Mouse (Mus musculus) adrenal gland, postnatal 4 days (tissue): ENCODE measurements around the gene Slc38a5. TPM values are rescaled to one million over a fixed set of nuclear protein-coding genes. Genes with fewer than 3 reads are reported as not detected.

Experiments used
- DNase-seq, 2 experiments: peaks; one replicate each; pipeline ENCODE4 v3.0.0; 2021 to 2022; ENCODE audit warnings: low spot score in 2 of 2, mixed read lengths in 2 of 2
- long read RNA-seq, 2 experiments: library from polyadenylated mRNA; stranded (forward); transcript quantifications; one replicate each; pipeline ENCODE4 v2.0.0; 2021
- total RNA-seq, 2 experiments: library from RNA; stranded (reverse); gene quantifications; 2 replicates each; pipeline ENCODE4 v1.2.3; 2021

Gene Slc38a5
- total RNA-seq: 1 to 10 TPM; 2.1 to 7.4 TPM
- long read RNA-seq, experiment 1, partial matches to known transcripts: 1 of 2 reads
- long read RNA-seq, experiment 1, other reads (novel, unspliced or antisense): 0 of 2 reads
- long read RNA-seq, experiment 2, transcript Slc38a5-201 (16 exons, 1,868 nt): major isoform, 10 of 16 reads
- long read RNA-seq, experiment 2, partial matches to known transcripts: 4 of 16 reads
- long read RNA-seq, experiment 2, other reads (novel, unspliced or antisense): 2 of 16 reads

DNA sequence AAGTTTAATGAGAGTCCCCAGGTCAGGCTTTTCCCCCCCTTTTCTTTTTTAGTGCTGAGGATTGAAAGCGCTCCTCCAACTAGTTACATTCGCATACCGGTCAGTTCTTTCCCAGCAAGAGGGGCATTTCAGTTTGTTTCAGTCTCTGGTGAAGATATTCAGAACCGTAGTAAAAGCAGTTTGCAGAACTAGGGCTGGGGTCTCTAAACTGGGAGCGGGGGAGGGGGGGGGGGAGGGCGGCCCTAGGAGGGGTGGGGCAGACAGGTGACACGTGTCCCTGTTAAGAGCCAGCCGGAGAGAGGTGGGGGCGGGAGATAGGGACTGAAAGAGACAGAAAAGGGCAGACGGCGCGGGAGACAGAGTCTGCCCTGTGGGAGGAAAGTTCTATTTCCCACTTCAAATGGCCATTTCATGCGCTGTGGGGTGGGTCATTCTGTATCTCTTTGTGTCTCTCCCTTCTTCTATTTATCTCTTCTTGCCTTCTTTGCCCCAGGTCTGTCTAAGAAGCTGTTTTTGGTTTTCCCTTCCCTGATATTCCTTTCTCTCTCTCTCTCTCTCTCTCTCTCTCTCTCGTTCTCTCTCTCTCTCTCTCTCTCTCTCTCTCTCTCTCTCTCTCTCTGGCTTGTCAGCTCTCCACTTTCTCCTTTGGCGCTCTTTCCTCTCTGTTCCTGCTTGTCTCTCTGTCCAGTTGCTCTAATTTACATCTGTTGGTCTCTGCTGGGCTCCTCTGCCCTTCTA lies at the start of gene Slc38a5:
Gene Slc38a5, plus strand, starts transcription at position 51 of the 738 bp plus-strand sequence.
- no peak for DNase-seq

DNA sequence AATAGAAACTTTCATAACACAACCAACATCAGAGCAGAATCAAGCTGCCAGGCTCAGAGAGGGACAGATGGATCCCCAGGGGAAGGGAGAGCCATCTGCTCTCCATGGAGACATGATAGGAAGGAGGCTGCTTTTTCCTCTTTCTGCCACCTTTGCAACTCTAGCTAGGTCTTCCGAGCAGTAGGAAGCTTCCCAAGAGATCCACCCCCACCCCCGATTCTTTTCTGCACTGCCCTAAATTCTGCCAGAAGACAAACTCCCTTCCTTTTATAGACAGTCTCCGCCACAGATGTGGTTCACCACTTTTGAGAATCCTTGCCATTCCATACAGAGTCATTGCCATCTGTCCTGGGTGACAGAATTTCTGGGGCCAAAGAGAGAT lies 48.6 kb upstream of the Slc38a5 start:
- DNase-seq: no peak

DNA sequence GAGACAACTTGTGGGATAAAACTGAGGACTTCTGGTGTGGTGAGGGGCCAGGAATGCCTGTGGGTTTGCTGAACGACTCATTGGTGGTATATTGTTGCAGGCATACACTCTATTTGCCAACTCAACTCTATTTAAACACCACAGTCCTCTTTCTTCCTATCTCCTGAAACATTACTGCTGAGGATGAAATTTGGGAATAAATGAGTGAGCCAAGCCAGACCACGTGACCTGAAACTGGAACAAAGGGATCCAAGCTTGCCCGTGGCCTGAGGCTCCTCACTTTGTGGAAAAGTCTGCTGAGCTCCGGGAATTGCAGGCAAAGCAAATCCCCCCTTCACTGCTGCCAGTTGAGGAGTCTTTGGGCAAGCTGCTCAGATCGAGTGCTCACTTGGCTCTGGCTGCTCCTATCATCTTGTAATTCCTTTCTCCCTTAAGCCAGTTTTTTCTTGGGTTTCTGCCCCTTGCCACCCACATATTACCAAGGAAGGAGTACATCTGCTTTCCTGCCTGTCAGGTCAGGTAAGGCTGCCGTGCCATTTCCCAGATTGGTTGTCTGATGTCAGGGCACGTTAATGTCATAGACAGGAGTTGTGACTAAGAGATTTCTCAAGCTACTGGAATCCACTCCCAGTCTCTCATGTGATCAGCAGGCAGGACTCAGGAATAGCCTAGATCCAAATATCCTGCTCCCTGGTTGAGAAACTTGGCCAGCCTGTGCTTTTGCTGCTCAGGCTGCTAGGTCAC lies 48.1 kb upstream of the Slc38a5 start:
- no peak for DNase-seq

DNA sequence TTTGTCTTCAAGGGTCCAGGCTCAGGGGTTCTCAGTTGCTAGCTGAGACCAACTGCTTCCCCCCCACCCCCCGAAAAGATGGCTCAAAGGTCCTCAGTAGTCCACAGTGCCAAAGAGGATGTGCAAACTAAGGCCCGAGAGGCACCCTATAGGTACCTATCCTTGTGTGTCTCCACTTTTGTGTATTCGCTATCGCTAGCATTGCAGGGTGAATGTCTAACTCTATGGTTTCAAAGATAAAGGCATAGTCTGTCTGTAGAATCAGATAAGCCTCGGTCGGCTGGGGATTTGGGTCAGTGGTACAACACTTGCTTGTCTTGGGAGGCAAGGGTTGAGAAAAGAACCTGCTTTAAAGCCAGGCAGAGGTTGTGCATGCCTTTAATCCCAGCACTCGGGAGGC lies 47.5 kb upstream of the Slc38a5 start:
- no peak for DNase-seq

DNA sequence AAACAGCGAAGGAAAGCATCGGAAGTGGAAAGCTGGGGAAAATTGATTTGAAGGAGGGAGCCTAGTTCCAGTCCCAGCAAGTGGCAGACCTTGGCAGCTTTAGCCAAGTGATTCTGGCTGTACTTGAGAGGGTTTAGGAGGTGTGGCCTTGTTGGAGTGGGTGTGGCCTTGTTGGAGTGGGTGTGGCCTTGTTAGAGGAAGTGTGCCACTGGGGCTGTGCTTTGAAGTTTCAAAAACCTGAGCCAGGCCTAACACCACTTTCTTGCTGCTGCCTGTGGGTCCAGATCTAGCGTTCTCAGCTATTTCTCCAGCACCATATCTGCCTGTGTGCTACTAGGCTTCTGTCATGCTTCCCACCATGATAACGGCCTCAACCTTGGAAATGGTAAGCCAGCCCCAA lies 40.7 kb upstream of the Slc38a5 start:
- DNase-seq: no peak

DNA sequence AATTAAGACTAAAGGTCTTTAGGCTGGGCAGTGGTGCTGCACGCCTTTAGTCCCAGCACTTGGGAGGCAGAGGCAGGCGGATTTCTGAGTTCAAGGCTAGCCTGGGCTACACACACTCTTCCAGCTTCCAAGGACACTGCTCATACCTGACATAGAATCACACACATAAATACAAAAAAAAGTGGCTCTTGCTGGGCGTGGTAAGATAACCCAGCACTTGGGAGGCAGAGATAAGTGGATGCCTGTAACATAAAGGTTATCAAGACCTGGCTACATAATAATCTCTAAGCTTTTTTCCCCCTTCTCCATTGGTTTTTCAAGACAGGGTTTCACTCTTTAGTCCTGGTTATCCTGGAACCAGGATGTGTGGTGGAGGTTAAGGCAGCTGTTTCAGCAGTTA lies 37.3 kb upstream of the Slc38a5 start:
- no peak for DNase-seq

DNA sequence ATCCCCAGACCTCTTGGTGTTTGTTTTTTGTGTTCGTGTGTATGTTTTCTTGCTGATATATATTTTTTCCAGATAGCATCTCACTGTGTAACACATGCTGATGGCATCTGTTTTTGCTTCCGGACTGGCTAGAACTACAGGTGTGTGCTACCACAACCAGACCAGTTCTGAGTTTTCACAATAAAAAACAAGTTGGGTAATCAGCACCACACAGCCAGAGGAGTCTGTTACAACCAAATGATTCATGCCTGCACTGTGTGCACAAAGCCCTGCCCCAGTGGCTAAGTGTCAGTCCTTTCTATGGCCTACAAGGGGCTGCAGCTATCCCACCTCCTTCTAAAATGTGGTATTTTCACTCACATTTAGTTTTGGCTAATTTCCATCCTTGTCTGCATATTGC lies 34.2 kb upstream of the Slc38a5 start:
- DNase-seq: no peak

DNA sequence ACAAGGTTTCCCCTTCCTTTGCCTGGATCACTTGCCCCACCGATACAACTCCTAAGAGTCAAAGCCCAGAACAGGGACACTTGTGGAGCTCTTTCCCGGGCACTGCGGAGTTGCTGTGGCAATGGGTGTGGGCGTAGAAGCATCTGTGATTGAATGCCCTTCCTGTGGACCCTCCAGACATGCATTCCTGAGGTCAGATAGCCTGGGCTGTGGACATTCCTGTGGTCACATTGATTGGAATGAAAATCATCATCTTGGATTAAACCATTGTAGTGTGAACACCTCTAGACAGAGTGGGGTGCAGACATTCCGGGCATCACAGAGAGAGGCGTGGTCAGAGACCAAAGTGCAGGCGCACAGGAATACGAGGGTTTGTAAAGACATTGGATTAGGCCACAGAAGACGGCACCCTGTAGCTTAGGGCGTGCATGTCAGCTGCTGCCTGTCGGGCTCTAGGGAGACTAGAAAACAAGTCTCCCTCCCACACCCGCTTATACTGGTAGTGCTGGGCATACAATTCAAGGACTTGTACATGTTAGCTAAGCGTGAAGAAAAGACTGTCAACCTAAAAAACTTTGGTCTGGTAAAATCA lies 32.0 kb upstream of the Slc38a5 start:
- DNase-seq: no peak

DNA sequence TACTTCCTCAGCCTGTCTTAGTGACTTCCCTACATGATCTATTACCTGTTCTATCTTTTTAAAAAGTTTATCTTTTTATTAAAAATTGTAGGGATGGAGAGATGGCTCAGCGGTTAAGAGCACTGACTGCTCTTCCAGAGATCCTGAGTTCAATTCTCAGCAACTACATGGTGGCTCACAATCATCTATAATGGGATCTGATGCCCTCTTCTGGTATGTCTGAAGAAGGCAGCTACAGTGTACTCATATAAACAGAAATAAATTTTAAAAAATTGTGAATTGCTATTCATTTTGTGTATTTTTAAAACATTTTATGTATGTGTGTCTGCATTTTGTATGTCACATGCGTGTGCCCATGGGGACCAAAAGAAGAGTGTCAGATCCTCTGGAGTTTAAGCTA lies 23.3 kb upstream of the Slc38a5 start:
- DNase-seq: no peak

DNA sequence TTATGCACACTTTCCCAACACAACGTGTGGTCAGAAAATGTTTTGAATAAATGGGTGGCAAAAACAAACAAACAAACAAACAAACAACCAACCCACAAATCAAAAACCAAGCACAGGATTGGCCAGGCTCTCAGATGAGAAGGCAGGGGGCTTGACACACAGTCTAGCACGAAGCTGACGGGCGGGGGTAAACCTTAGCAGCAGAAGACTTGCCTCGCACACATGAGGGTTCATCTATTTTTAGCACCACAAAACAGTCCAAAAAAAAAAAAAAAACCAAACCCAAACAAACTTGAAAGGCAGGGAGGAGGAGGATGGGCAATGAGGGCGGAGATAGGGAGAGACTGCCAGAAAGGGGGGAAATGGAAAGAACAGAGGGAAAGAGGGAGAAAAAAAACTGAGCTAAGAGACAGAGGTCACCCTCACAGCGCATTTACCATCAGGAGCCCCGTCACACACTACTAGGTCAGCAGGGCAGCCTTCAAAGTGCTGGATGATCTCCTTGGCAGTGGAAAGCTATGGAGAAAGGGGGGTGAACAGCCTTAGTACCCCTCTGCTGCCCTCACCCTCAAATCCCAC lies 22.3 kb upstream of the Slc38a5 start:
- no peak for DNase-seq

DNA sequence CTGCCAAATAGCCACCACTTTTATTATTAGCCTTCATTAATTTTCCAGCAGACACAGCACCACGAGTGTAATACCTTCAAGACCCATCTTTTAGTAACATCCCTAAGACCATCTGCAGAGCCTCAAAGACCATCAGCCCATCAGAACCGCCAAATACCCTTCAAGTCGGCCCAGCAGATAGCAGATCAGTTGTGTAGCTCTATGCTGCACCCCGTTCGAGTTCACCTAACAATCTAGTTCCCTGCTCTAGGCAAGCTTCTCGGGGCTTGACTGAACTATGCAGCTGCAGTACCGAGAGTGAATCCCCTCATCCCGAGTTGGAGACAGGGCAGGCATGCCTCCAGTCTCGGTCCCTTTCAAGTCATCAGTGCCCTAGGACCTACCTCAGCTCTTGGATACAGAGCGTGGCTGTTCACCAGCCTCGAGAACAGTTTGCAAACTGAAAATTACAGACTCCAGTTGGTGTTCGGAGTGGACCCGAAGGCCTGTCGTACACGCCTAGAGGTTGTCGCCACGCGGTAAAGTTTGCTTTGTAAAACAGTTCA lies 19.1 kb upstream of the Slc38a5 start:
- DNase-seq: peak in 1 of 2 experiments; percentile 3

DNA sequence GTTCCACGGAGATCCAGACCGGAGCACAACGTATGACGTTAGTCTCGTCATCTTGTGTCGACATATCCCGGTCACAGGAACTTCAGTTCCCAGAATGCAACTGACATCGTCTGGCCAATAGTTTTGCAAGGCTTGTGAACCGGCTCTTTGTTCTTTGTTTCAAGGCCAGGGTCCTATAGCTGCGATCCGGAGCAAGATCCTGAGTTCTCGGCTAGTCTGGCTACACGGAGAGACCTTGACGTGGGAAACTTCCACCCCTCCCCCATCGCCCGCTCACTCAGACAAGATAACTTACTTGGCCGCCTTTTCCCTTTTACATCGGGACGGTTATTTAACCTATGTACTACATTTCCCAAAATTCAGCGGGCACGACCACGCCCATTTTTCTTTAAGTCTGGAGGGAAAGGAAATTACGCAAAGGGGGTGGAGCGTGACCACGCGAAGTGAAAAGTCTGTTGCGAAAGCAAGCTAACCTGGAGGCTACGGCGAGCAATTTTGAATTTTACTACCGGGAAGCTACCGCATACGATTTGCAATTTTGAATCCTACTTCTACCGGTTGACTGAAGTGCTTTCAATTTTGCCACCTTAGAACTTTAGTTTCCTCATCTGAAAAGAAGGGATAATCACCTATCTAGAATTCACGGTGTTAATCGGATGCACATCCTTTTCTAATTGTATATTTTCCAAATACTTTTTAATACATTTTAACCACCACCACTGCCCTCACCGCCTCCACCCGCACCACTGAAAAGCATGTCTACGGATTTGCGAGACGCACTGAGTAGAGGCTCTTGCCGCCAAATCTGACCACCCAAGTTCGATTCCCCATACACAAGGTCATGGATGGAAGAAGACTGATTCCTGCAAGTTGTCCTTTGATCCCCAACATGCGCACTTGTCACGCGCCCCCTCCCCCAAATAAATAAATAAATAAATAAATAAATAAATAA lies 18.3 kb upstream of the Slc38a5 start, which contains the start of gene Ftsj1:
Gene Ftsj1, minus strand, starts transcription at position 73 of the 952 bp plus-strand sequence.
- peak; percentile 21 to 42 for DNase-seq

DNA sequence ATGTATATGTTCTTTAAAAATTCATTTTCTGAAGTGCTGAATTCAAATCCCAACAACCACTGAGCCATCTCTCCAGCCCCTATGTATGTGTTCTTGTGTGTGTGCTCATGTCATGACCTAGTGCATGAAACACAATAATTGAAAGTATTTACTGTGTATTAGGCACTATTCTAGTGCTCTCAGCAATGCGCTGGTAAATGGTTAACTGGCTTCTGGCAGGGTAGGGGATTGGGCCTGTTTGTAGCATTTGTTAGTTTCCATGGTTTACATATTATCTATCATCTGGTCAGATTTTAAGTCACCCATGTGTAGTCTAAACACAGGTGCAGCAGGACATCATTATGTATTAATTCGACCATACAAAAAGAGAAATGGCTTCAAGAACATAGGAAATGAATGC lies 17.2 kb upstream of the Slc38a5 start:
- DNase-seq: no peak

DNA sequence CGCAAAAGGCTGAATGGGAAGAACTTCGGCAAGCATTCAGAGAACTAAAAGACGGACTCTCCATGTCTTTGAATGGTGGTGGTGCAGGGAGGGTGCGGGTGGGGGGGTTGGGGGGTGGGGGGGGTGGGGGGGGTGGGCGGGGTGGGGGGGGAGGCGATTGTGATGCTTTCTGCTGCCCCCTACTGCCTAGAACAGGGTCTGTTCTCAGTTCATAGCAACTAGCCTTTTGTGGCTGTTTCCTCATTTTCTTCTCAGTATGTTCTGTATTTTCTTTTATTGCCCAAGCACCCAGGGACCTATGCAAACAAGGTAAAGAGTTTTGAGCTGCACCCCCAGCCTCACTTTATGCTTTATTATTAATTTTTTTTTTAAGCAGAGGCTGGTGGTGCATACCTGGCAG lies 15.1 kb upstream of the Slc38a5 start:
- no peak for DNase-seq

DNA sequence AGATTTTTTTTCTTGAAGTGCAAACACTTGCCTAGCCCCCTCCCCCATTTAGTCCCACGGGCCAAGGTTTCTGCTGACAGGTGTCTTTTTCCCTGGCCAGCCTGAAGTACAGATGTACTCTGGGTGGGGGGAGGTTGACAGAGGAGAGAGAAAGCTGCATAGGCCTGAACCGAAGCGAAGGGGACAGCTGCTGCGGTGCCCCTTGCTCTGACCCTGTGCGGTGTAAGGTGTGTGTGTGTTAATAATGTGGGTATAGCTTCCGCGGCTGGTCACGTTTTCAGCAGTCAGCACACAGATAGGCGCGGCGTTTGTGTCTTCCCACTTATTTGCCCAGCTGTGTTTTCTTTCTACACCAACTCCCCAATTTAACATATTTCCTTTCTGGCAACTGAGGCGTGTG lies 11.5 kb upstream of the Slc38a5 start:
- no peak for DNase-seq

DNA sequence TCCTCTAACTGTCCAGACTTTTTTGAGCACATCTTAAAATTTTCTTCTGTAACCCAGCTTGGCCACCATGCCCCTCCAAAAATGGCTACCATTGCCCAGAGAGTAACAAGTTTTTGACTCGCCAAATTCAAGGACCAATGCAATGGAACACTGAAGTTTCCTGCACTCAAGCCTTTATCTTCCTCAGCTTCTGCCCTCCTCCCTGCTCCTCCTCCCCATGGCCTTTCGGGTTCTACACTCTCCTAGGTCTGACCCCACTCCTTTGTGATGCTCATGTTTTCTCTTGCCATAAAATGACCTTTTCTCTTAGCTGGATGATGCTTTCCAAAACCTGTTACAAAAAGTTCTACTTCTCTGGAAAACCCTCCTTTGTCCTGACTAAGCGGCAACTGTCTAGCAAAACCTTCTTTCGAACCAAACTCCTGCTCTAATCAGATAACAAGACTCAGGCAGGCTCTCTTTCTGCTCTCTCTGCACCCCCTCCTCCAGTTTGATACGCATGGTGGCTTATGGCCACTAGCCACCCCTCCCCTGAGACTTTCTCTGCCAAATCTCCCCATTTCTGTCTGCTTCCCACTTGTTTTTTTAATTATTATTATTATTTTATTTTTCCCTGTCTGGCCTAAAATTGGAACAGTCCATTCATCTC lies 7.7 kb upstream of the Slc38a5 start:
- no peak for DNase-seq

DNA sequence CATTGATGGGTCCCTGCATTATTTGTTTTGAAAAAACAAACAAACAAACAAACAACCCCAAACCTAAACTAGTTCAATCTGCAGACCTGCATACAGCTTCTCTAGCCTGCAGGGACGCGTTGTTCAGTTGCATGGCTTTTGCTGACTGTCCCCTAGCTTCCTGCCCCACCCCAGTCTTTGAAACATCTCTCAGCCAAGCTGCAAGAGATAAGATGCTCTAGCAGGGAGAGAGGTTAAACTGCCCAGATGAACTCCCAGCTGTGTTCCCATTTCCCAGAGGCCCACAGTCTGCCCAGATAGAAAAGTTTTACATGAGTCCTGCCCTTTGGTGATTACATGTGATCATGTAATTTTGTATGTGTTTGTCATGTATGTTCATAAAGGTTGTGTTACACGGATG lies 6.7 kb upstream of the Slc38a5 start:
- no peak for DNase-seq

DNA sequence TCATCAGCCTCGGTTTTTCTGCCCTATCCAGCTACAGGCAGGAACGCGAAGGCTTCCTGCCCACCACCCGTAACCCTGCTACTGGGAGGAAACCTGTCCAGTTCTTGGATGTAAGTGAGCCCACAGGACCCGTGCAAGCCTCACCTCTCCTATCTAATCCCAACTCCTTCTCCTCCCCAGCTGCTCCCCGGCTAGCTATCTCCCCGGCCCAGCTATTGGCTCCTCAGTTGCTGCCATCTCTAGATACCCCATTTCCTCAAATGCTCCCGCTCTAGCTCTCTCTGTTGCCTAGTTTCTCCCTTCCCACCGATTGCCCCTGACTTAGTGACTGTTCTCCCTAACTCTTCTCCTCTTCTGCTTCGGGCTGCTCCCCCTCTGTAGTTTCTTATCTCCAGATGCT lies 1.1 kb downstream of the Slc38a5 start:
- no peak for DNase-seq

DNA sequence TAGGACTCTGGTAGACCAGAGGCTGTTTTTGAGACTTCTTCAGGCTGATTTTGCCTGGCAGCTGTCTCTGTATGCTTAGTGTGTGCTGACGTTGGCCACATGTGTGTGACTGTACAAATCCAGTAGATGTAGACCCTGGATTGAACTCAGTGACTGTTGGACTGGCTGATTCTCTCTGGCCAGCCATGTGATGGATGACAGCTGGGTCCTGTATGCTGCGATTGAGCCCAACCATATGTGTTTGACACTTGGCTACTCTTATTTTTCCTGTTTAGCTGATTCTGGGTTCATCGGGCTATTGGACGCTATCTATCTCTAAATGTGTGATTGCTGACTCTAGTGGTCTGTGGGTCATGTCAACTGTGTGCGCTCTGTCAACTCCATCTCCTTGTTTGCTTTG lies 3.1 kb downstream of the Slc38a5 start:
- DNase-seq: no peak

DNA sequence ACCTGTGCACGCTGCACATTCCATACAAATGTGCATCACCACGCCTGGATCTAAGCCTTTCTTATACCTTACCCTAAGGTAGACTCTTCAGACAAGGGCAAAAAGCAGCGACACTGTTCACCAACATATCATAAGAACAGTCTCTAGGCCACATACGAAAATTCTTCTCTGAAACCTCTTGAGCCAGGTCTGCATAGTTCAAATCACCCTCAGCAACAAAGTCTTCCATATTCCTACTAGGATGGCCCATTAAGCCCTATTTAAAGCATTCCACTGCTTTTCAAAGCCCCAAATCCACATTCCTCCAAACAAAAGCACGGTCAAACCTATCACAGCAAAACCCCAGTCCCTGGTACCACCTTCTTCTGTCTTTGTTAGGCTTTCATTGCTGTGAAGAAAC lies 17.7 kb downstream of the Slc38a5 start:
- DNase-seq: no peak
